Mouse (Mus musculus) liver, embryonic 15.5 days (tissue): ENCODE measurements at regions not wholly inside any gene's neighbourhood (a gene's known extent, or its start where the extent isn't known, plus 50 kb on each side); places are given as distances from the start of the nearest gene placed in this dataset.

ENCODE experiments used
- ATAC-seq: fragments of 200-750 bp; cut with Nextera tagmentation; 2 replicates; pipeline ENCODE4 v1.8.0; 2017; ENCODE audit warnings: moderate number of reproducible peaks, mild to moderate bottlenecking, moderate library complexity; ENCODE audit not compliant: insufficient read depth
- H3K27ac ChIP-seq: fragments of 300-500 bp; sonication (generic); replicated peaks from 2 replicates; pipeline ENCODE4 v1.5.1; 2015; ENCODE audit warnings: mild to moderate bottlenecking, inconsistent platforms
- H3K27me3 ChIP-seq: fragments of 300-500 bp; sonication (generic); 2 replicates; pipeline ENCODE4 v1.6.1; 2015; ENCODE audit warnings: mild to moderate bottlenecking, inconsistent platforms
- H3K36me3 ChIP-seq: fragments of 300-500 bp; sonication (generic); replicated peaks from 2 replicates; pipeline ENCODE4 v1.6.1; 2015; ENCODE audit warnings: moderate library complexity, mild to moderate bottlenecking, inconsistent platforms
- H3K4me1 ChIP-seq: fragments of 300-500 bp; sonication (generic); replicated peaks from 2 replicates; pipeline ENCODE4 v1.6.1; 2015; ENCODE audit warnings: inconsistent platforms
- H3K4me2 ChIP-seq: fragments of 300-500 bp; sonication (generic); 2 replicates; pipeline ENCODE4 v1.6.1; 2015; ENCODE audit warnings: moderate library complexity, mild to moderate bottlenecking, inconsistent platforms
- H3K4me3 ChIP-seq: fragments of 300-500 bp; sonication (generic); replicated peaks from 2 replicates; pipeline ENCODE4 v1.5.1; 2015; ENCODE audit warnings: mild to moderate bottlenecking, inconsistent platforms
- H3K9ac ChIP-seq: fragments of 300-500 bp; sonication (generic); 2 replicates; pipeline ENCODE4 v1.6.1; 2015; ENCODE audit warnings: moderate library complexity, mild to moderate bottlenecking, inconsistent platforms
- H3K9me3 ChIP-seq: fragments of 300-500 bp; sonication (generic); replicated peaks from 2 replicates; pipeline ENCODE4 v1.6.1; 2016; ENCODE audit warnings: inconsistent platforms
- WGBS: fragments of 180-500 bp; shearing (Covaris S2); methylation state at CpG from one replicate; pipeline ENCODE4 v1.1.7; 2015; ENCODE audit warnings: mixed read lengths; ENCODE audit not compliant: insufficient replicate concordance; 5-methylcytosine and 5-hydroxymethylcytosine counted together

- Histone ChIP-seq H3K4me3 (no peak overlapping the region), H3K9me3 (no peaks in the 10 kb centered on the region), H3K4me1 (no peaks in the 10 kb centered on the region), H3K4me2 (no peak overlapping the region), H3K27me3 (no peaks in the 10 kb centered on the region), H3K9ac (no peak overlapping the region), H3K27ac (no peak overlapping the region), H3K36me3 (no peaks in the 10 kb centered on the region)
- no peak for ATAC-seq
- 49% methylated on average over 3 of the region's 3 CpGs for WGBS
Observed at GRCm38 (mm10) chr16:78247189-78247588, 54.1 kb upstream of the Cxadr start.

- Histone ChIP-seq H3K4me2 (no peak overlapping the region), H3K4me3 (no peak overlapping the region), H3K27ac (no peak overlapping the region), H3K27me3 (peaks cover 12% of the 10 kb centered on the region), H3K36me3 (no peaks in the 10 kb centered on the region), H3K9me3 (no peaks in the 10 kb centered on the region), H3K9ac (no peak overlapping the region), H3K4me1 (no peaks in the 10 kb centered on the region)
- 47% methylated on average over 3 of the region's 3 CpGs for WGBS
- ATAC-seq = no peak
Observed at GRCm38 (mm10) chr16:78242678-78243077, 58.6 kb upstream of the Cxadr start.

GRCm38 (mm10) chr16:78240152-78240551 is 61.1 kb upstream of the Cxadr start:
- WGBS = 63% methylated on average over 4 of the region's 4 CpGs
- no peak for ATAC-seq

GRCm38 (mm10) chr16:78238052-78238701 is 63.1 kb upstream of the Cxadr start:
- Histone ChIP-seq H3K4me1 (no peaks in the 10 kb centered on the region), H3K4me2 (peak overlapping the region; percentile 57), H3K27ac (no peak overlapping the region), H3K4me3 (peak overlapping the region; percentile 35), H3K9me3 (no peaks in the 10 kb centered on the region), H3K27me3 (peaks cover 39% of the 10 kb centered on the region), H3K9ac (no peak overlapping the region), H3K36me3 (no peaks in the 10 kb centered on the region)
- ATAC-seq = no peak
- 3% methylated on average over 18 of the region's 18 CpGs for WGBS

More at GRCm38 (mm10) chr16:78240152-78240551, 61.1 kb upstream of the Cxadr start:
- H3K4me1 ChIP-seq = no peaks in the 10 kb centered on the region
- H3K9me3 ChIP-seq = no peaks in the 10 kb centered on the region
- H3K36me3 ChIP-seq = no peaks in the 10 kb centered on the region
- H3K4me2 ChIP-seq = no peak overlapping the region
- H3K9ac ChIP-seq = no peak overlapping the region
- peaks cover 35% of the 10 kb centered on the region for H3K27me3 ChIP-seq
- no peak overlapping the region for H3K27ac ChIP-seq
- H3K4me3 ChIP-seq = no peak overlapping the region

GRCm38 (mm10) chr16:78237641-78238051 is 63.6 kb upstream of the Cxadr start:
- H3K9me3 ChIP-seq = no peaks in the 10 kb centered on the region
- H3K4me3 ChIP-seq = peak overlapping the region; percentile 35
- no peak overlapping the region for H3K9ac ChIP-seq
- 2% methylated on average over 15 of the region's 15 CpGs for WGBS
- peaks cover 39% of the 10 kb centered on the region for H3K27me3 ChIP-seq
- no peaks in the 10 kb centered on the region for H3K36me3 ChIP-seq
- H3K27ac ChIP-seq = no peak overlapping the region
- peak overlapping the region; percentile 57 for H3K4me2 ChIP-seq
- no peaks in the 10 kb centered on the region for H3K4me1 ChIP-seq
- ATAC-seq = no peak

- peak overlapping the region; percentile 57 for H3K4me2 ChIP-seq
- no peak overlapping the region for H3K9ac ChIP-seq
- H3K4me1 ChIP-seq = no peaks in the 10 kb centered on the region
- WGBS = 2% methylated on average over 25 of the region's 25 CpGs
- no peaks in the 10 kb centered on the region for H3K9me3 ChIP-seq
- no peak for ATAC-seq
- H3K4me3 ChIP-seq = peak overlapping the region; percentile 35
- H3K27me3 ChIP-seq = peaks cover 39% of the 10 kb centered on the region
- no peaks in the 10 kb centered on the region for H3K36me3 ChIP-seq
- H3K27ac ChIP-seq = no peak overlapping the region
Observed at GRCm38 (mm10) chr16:78236746-78237640, 64.3 kb upstream of the Cxadr start.

GRCm38 (mm10) chr16:78232205-78232604 is 69.1 kb upstream of the Cxadr start:
- H3K27ac ChIP-seq = no peak overlapping the region
- H3K4me3 ChIP-seq = no peak overlapping the region
- no peak overlapping the region for H3K9ac ChIP-seq
- no peak for ATAC-seq
- H3K4me2 ChIP-seq = no peak overlapping the region
- no peaks in the 10 kb centered on the region for H3K9me3 ChIP-seq
- 42% methylated on average over 2 of the region's 2 CpGs for WGBS
- no peaks in the 10 kb centered on the region for H3K36me3 ChIP-seq
- no peaks in the 10 kb centered on the region for H3K4me1 ChIP-seq
- peaks cover 22% of the 10 kb centered on the region for H3K27me3 ChIP-seq

GRCm38 (mm10) chr16:78229013-78229412 is 72.3 kb upstream of the Cxadr start:
- no peak for ATAC-seq
- no peaks in the 10 kb centered on the region for H3K36me3 ChIP-seq
- H3K27me3 ChIP-seq = no peaks in the 10 kb centered on the region
- WGBS = 55% methylated on average over 4 of the region's 4 CpGs
- H3K9ac ChIP-seq = no peak overlapping the region
- no peak overlapping the region for H3K4me3 ChIP-seq
- H3K4me1 ChIP-seq = no peaks in the 10 kb centered on the region
- no peak overlapping the region for H3K27ac ChIP-seq
- H3K9me3 ChIP-seq = no peaks in the 10 kb centered on the region
- H3K4me2 ChIP-seq = no peak overlapping the region

- H3K4me3 ChIP-seq = no peak overlapping the region
- no peaks in the 10 kb centered on the region for H3K27me3 ChIP-seq
- no peak overlapping the region for H3K27ac ChIP-seq
- no peak for ATAC-seq
- H3K4me1 ChIP-seq = no peaks in the 10 kb centered on the region
- H3K4me2 ChIP-seq = no peak overlapping the region
- H3K9me3 ChIP-seq = no peaks in the 10 kb centered on the region
- no peaks in the 10 kb centered on the region for H3K36me3 ChIP-seq
- H3K9ac ChIP-seq = no peak overlapping the region
- WGBS = 30% methylated on average over 1 of the region's 1 CpGs
Observed at GRCm38 (mm10) chr16:78222377-78222776, 78.9 kb upstream of the Cxadr start.

- Histone ChIP-seq H3K4me2 (no peak overlapping the region), H3K9ac (no peak overlapping the region), H3K27ac (no peak overlapping the region), H3K27me3 (no peaks in the 10 kb centered on the region), H3K4me1 (no peaks in the 10 kb centered on the region), H3K4me3 (no peak overlapping the region), H3K9me3 (no peaks in the 10 kb centered on the region), H3K36me3 (no peaks in the 10 kb centered on the region)
- no peak for ATAC-seq
- WGBS = 71% methylated on average over 1 of the region's 1 CpGs
Observed at GRCm38 (mm10) chr16:78221781-78222180, 79.5 kb upstream of the Cxadr start.

GRCm38 (mm10) chr16:78217633-78218032 is 83.7 kb upstream of the Cxadr start:
- WGBS = 17% methylated on average over 6 of the region's 6 CpGs
- H3K4me1 ChIP-seq = no peaks in the 10 kb centered on the region
- H3K4me3 ChIP-seq = no peak overlapping the region; the same call in 1 of the 2 replicates
- no peak for ATAC-seq
- H3K27ac ChIP-seq = 0 out of 2 replicates have a peak overlapping the region, but pooled peaks have one; percentile 14
- H3K36me3 ChIP-seq = no peaks in the 10 kb centered on the region
- peak overlapping the region; percentile 18; the same call in 1 of the 2 replicates for H3K4me2 ChIP-seq
- no peak overlapping the region for H3K9ac ChIP-seq
- no peaks in the 10 kb centered on the region for H3K27me3 ChIP-seq
- no peaks in the 10 kb centered on the region for H3K9me3 ChIP-seq
